Mouse (Mus musculus): ENCODE results near the gene Olfr17. TPM values are rescaled to one million over a fixed set of nuclear protein-coding genes. Genes with fewer than 3 reads are reported as not detected.
"Not testable (repeated sequence)": the region's sequence is repeated elsewhere in the genome, so short reads cannot be mapped to it uniquely, and the experiment has no call there.

Gene Olfr17
- polyA plus RNA-seq (2012; rRNA removed): not detected in 2 replicates
- not detected in 2 replicates for polyA plus RNA-seq (2014; fragmentation: Nextera tagmentation; extraction: Ambion mirVana)

GRCm38 (mm10) chr7:107092920-107093319 lies at the start of gene Olfr17:
Gene Olfr17, plus strand, starts transcription at chr7:107093220.
- Histone ChIP-seq H3K27ac (replicated peaks; ENCODE audit: low read depth, low read length) (no peak within 1 kb of the TSS), H3K9ac (ENCODE audit: low read depth, low read length, severe bottlenecking) (no peak within 1 kb of the TSS), H3K4me3 (replicated peaks; ENCODE audit: low read length) (no peak within 1 kb of the TSS), H3K27me3 (ENCODE audit: control insufficient read depth, insufficient read depth, low read length) (no peaks in the 10 kb centered on the region), H3K4me2 (replicated peaks; ENCODE audit: low read depth, low read length, severe bottlenecking) (no peak within 1 kb of the TSS), H3K4me1 (ENCODE audit: control insufficient read depth, insufficient read depth, low read length) (no peaks in the 10 kb centered on the region), H3K9me3 (ENCODE audit: control insufficient read depth, low read length) (no peaks in the 10 kb centered on the region), H3K36me3 (ENCODE audit: control insufficient read depth, insufficient read depth, low read length) (no peaks in the 10 kb centered on the region)
- ATAC-seq (ENCODE audit: low FRiP score, low read depth): no peak
- WGBS: 52% methylated on average over 1 of the region's 1 CpGs
- no peak for DNase-seq (ENCODE audit: low spot score)
- no peak for TF ChIP-seq POLR2A (IDR thresholded peaks at IDR 0.05; ENCODE audit: borderline replicate concordance, extremely low read depth, insufficient read depth, insufficient read length)

- Histone ChIP-seq H3K27me3 (ENCODE audit: control insufficient read depth, insufficient read depth, low read length) (no peaks in the 10 kb centered on the region), H3K9me3 (ENCODE audit: control insufficient read depth, low read length) (no peaks in the 10 kb centered on the region), H3K4me1 (ENCODE audit: control insufficient read depth, insufficient read depth, low read length) (no peaks in the 10 kb centered on the region), H3K9ac (ENCODE audit: low read depth, low read length, severe bottlenecking) (no peak overlapping the region), H3K36me3 (ENCODE audit: control insufficient read depth, insufficient read depth, low read length) (no peaks in the 10 kb centered on the region), H3K4me2 (replicated peaks; ENCODE audit: low read depth, low read length, severe bottlenecking) (no peak overlapping the region), H3K27ac (replicated peaks; ENCODE audit: low read depth, low read length) (no peak overlapping the region), H3K4me3 (replicated peaks; ENCODE audit: low read length) (no peak overlapping the region)
- WGBS: 73% methylated on average over 1 of the region's 1 CpGs
- ATAC-seq (ENCODE audit: low FRiP score, low read depth) (no peak), DNase-seq (ENCODE audit: low spot score) (no peak)
- TF ChIP-seq POLR2A (IDR thresholded peaks at IDR 0.05; ENCODE audit: borderline replicate concordance, extremely low read depth, insufficient read depth, insufficient read length): no peak
These were observed 48.6 kb upstream of the Olfr17 start for GRCm38 (mm10) chr7:107044407-107044806.

GRCm38 (mm10) chr7:107045833-107046232 lies 47.2 kb upstream of the Olfr17 start:
- Histone ChIP-seq H3K27me3 (ENCODE audit: control insufficient read depth, insufficient read depth, low read length) (no peaks in the 10 kb centered on the region), H3K9ac (ENCODE audit: low read depth, low read length, severe bottlenecking) (no peak overlapping the region), H3K4me3 (replicated peaks; ENCODE audit: low read length) (no peak overlapping the region), H3K36me3 (ENCODE audit: control insufficient read depth, insufficient read depth, low read length) (no peaks in the 10 kb centered on the region), H3K4me2 (replicated peaks; ENCODE audit: low read depth, low read length, severe bottlenecking) (no peak overlapping the region), H3K9me3 (ENCODE audit: control insufficient read depth, low read length) (no peaks in the 10 kb centered on the region), H3K4me1 (ENCODE audit: control insufficient read depth, insufficient read depth, low read length) (no peaks in the 10 kb centered on the region), H3K27ac (replicated peaks; ENCODE audit: low read depth, low read length) (no peak overlapping the region)
- WGBS: 9% methylated on average over 5 of the region's 5 CpGs
- ATAC-seq (ENCODE audit: low FRiP score, low read depth) (no peak), DNase-seq (ENCODE audit: low spot score) (peak; percentile 61)
- no peak for TF ChIP-seq POLR2A (IDR thresholded peaks at IDR 0.05; ENCODE audit: borderline replicate concordance, extremely low read depth, insufficient read depth, insufficient read length)

DNA sequence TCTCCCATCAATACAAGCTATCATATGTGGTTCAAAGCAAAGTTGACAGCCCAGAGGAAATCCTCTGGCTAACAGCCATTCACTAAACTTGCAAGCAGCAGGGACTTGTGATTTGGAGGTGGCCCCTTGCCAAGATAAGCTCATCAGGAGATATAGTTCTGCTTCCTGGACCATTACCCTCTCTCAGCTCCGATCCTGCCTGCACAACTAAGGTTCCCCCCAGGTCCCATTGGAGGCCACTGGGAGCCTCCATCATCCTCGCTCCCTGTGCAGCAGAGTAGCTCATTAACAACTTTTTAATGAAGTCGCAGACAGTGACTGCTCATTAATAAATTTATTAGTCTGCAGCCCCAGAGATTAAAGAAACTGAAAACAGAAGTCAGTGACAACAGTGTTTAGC lies 45.4 kb upstream of the Olfr17 start:
- no peak for TF ChIP-seq POLR2A (IDR thresholded peaks at IDR 0.05; ENCODE audit: borderline replicate concordance, extremely low read depth, insufficient read depth, insufficient read length)
- WGBS: 36% methylated on average over 3 of the region's 3 CpGs
- Histone ChIP-seq H3K27me3 (ENCODE audit: control insufficient read depth, insufficient read depth, low read length) (no peaks in the 10 kb centered on the region), H3K36me3 (ENCODE audit: control insufficient read depth, insufficient read depth, low read length) (no peaks in the 10 kb centered on the region), H3K27ac (replicated peaks; ENCODE audit: low read depth, low read length) (no peak overlapping the region), H3K4me1 (ENCODE audit: control insufficient read depth, insufficient read depth, low read length) (no peaks in the 10 kb centered on the region), H3K9ac (ENCODE audit: low read depth, low read length, severe bottlenecking) (no peak overlapping the region), H3K4me2 (replicated peaks; ENCODE audit: low read depth, low read length, severe bottlenecking) (no peak overlapping the region), H3K4me3 (replicated peaks; ENCODE audit: low read length) (no peak overlapping the region), H3K9me3 (ENCODE audit: control insufficient read depth, low read length) (no peaks in the 10 kb centered on the region)
- no peak for DNase-seq (ENCODE audit: low spot score)
- ATAC-seq (ENCODE audit: low FRiP score, low read depth): no peak

- DNase-seq (ENCODE audit: low spot score) (no peak), ATAC-seq (ENCODE audit: low FRiP score, low read depth) (no peak)
- Histone ChIP-seq H3K9me3 (ENCODE audit: control insufficient read depth, low read length) (no peaks in the 10 kb centered on the region), H3K9ac (ENCODE audit: low read depth, low read length, severe bottlenecking) (no peak within 1 kb of the TSS), H3K36me3 (ENCODE audit: control insufficient read depth, insufficient read depth, low read length) (no peaks in the 10 kb centered on the region), H3K27ac (replicated peaks; ENCODE audit: low read depth, low read length) (no peak within 1 kb of the TSS), H3K4me3 (replicated peaks; ENCODE audit: low read length) (no peak within 1 kb of the TSS), H3K4me2 (replicated peaks; ENCODE audit: low read depth, low read length, severe bottlenecking) (no peak within 1 kb of the TSS), H3K27me3 (ENCODE audit: control insufficient read depth, insufficient read depth, low read length) (no peaks in the 10 kb centered on the region), H3K4me1 (ENCODE audit: control insufficient read depth, insufficient read depth, low read length) (no peaks in the 10 kb centered on the region)
- 86% methylated on average over 2 of the region's 2 CpGs for WGBS
- TF ChIP-seq POLR2A (IDR thresholded peaks at IDR 0.05; ENCODE audit: borderline replicate concordance, extremely low read depth, insufficient read depth, insufficient read length): no peak
These were observed 22.3 kb upstream of the Olfr17 start, which contains the start of gene Olfr714 for GRCm38 (mm10) chr7:107070681-107071080. Gene Olfr714, plus strand, starts transcription at chr7:107070981.

GRCm38 (mm10) chr7:107110269-107110668 lies 17.2 kb downstream of the Olfr17 start, which contains the start of gene Olfr715b:
Gene Olfr715b, minus strand, starts transcription at chr7:107110369.
- not testable (repeated sequence) for ATAC-seq (ENCODE audit: low FRiP score, low read depth); H3K27me3 ChIP-seq (ENCODE audit: control insufficient read depth, insufficient read depth, low read length); H3K9me3 ChIP-seq (ENCODE audit: control insufficient read depth, low read length); H3K36me3 ChIP-seq (ENCODE audit: control insufficient read depth, insufficient read depth, low read length); DNase-seq (ENCODE audit: low spot score); H3K4me2 ChIP-seq (replicated peaks; ENCODE audit: low read depth, low read length, severe bottlenecking); H3K4me3 ChIP-seq (replicated peaks; ENCODE audit: low read length); H3K27ac ChIP-seq (replicated peaks; ENCODE audit: low read depth, low read length); H3K4me1 ChIP-seq (ENCODE audit: control insufficient read depth, insufficient read depth, low read length); H3K9ac ChIP-seq (ENCODE audit: low read depth, low read length, severe bottlenecking)
- WGBS: 48% methylated on average over 1 of the region's 2 CpGs

DNA sequence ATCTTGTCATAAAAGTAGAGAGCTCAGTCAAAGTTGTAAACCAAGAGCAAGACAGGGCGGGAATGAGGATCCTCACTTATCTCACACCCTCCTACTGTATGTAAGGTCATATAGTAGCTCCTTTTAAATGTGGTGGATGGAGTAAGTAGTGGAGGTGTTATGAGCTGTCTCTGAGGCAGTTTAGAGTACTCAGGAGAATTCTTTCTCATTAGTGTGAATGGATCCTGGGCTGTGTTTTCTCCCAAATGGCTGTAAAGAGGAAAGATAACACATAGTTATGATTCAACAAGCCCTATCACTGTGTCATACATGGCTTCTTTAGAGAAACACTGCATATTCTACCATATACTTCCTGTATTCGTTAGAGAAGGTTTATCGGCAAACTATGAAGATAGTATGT lies 38.0 kb downstream of the Olfr17 start, which contains the start of gene Olfr715:
Olfr715 (minus strand) TSS at position 101 of the 400 bp plus-strand sequence.
- WGBS: 70% methylated on average over 1 of the region's 3 CpGs
- H3K9ac ChIP-seq (ENCODE audit: low read depth, low read length, severe bottlenecking): not testable (repeated sequence)

GRCm38 (mm10) chr7:107138027-107138426 lies 45.0 kb downstream of the Olfr17 start, which contains the start of gene Olfr716:
Gene Olfr716, plus strand, starts transcription at chr7:107138327.
- DNase-seq (ENCODE audit: low spot score); H3K36me3 ChIP-seq (ENCODE audit: control insufficient read depth, insufficient read depth, low read length); H3K9me3 ChIP-seq (ENCODE audit: control insufficient read depth, low read length); H3K27me3 ChIP-seq (ENCODE audit: control insufficient read depth, insufficient read depth, low read length); H3K4me3 ChIP-seq (replicated peaks; ENCODE audit: low read length); H3K27ac ChIP-seq (replicated peaks; ENCODE audit: low read depth, low read length); H3K4me1 ChIP-seq (ENCODE audit: control insufficient read depth, insufficient read depth, low read length); H3K4me2 ChIP-seq (replicated peaks; ENCODE audit: low read depth, low read length, severe bottlenecking); H3K9ac ChIP-seq (ENCODE audit: low read depth, low read length, severe bottlenecking); ATAC-seq (ENCODE audit: low FRiP score, low read depth): not testable (repeated sequence)
- 77% methylated on average over 2 of the region's 2 CpGs for WGBS

More for the DNA sequence above, 38.0 kb downstream of the Olfr17 start, which contains the start of gene Olfr715:
- H3K9me3 ChIP-seq (ENCODE audit: control insufficient read depth, low read length); H3K4me1 ChIP-seq (ENCODE audit: control insufficient read depth, insufficient read depth, low read length); H3K36me3 ChIP-seq (ENCODE audit: control insufficient read depth, insufficient read depth, low read length); DNase-seq (ENCODE audit: low spot score); ATAC-seq (ENCODE audit: low FRiP score, low read depth); H3K27ac ChIP-seq (replicated peaks; ENCODE audit: low read depth, low read length); H3K4me3 ChIP-seq (replicated peaks; ENCODE audit: low read length); H3K27me3 ChIP-seq (ENCODE audit: control insufficient read depth, insufficient read depth, low read length); H3K4me2 ChIP-seq (replicated peaks; ENCODE audit: low read depth, low read length, severe bottlenecking): not testable (repeated sequence)

All from limb, embryonic 14.5 days (tissue).